Mouse (Mus musculus) heart, embryonic 11.5 days (tissue): Measurements from ENCODE around the gene Rnf185. TPM values are rescaled to one million over a fixed set of nuclear protein-coding genes. Genes with fewer than 3 reads are reported as not detected.
A peak's percentile ranks its signal among the peaks of the same experiment; 100 is the strongest.

Experiments used
- ATAC-seq: fragments of 200-750 bp; cut with Nextera tagmentation; replicated peaks from 2 replicates; pipeline ENCODE4 v1.8.0; 2017; ENCODE audit warnings: moderate library complexity; ENCODE audit not compliant: insufficient number of reproducible peaks, low FRiP score, low TSS enrichment
- H3K27ac ChIP-seq: fragments of 300-500 bp; sonication (generic); 2 replicates; pipeline ENCODE4 v1.5.1; 2014; ENCODE audit warnings: mild to moderate bottlenecking, low read depth, low read length
- H3K27me3 ChIP-seq: fragments of 300-500 bp; sonication (generic); 2 replicates; pipeline ENCODE4 v1.6.1; 2014; ENCODE audit warnings: mild to moderate bottlenecking, low read length, mixed read lengths; ENCODE audit not compliant: control insufficient read depth, insufficient read depth
- H3K36me3 ChIP-seq: fragments of 300-500 bp; sonication (generic); 2 replicates; pipeline ENCODE4 v1.6.1; 2014; ENCODE audit warnings: mild to moderate bottlenecking, low read length, moderate library complexity, mixed read lengths; ENCODE audit not compliant: control insufficient read depth, insufficient read depth
- H3K4me1 ChIP-seq: fragments of 300-500 bp; sonication (generic); 2 replicates; pipeline ENCODE4 v1.6.1; 2014; ENCODE audit warnings: low read length; ENCODE audit not compliant: control insufficient read depth, insufficient read depth
- H3K4me2 ChIP-seq: fragments of 300-500 bp; sonication (generic); 2 replicates; pipeline ENCODE4 v1.6.1; 2014; ENCODE audit warnings: mild to moderate bottlenecking, moderate library complexity
- H3K4me3 ChIP-seq: fragments of 300-500 bp; sonication (generic); 2 replicates; pipeline ENCODE4 v1.5.1; 2014; ENCODE audit warnings: low read depth, low read length
- H3K9ac ChIP-seq: fragments of 300-500 bp; sonication (generic); 2 replicates; pipeline ENCODE4 v1.6.1; 2014; ENCODE audit warnings: mild to moderate bottlenecking, low read depth, low read length, moderate library complexity
- H3K9me3 ChIP-seq: fragments of 300-500 bp; sonication (generic); replicated peaks from 2 replicates; pipeline ENCODE4 v1.6.1; 2016; ENCODE audit warnings: low read length; ENCODE audit not compliant: control insufficient read depth
- WGBS: fragments of 180-500 bp; shearing (Covaris S2); extraction: QIAGEN DNeasy Blood & Tissue Kit; methylation state at CpG from one replicate; pipeline ENCODE4 v1.1.7; 2014; ENCODE audit not compliant: insufficient replicate concordance; 5-methylcytosine and 5-hydroxymethylcytosine counted together
- polyA plus RNA-seq: library from polyadenylated mRNA; unstranded; fragments of >200 nt; fragmentation: Nextera tagmentation; extraction: Ambion mirVana; gene quantifications from 2 replicates; pipeline ENCODE4 v1.2.1, GENCODE M21; 2014

The Rnf185 gene
- 27.5 and 31.4 TPM in 2 replicates for polyA plus RNA-seq

- H3K4me3 ChIP-seq, result peak within 1 kb of the TSS; percentile 85
- H3K4me1 ChIP-seq, result peaks cover 12% of the 10 kb centered on the region; the same call in 1 of the 2 replicates
- peak within 1 kb of the TSS; percentile 67 for H3K4me2 ChIP-seq
- peak; percentile 97 for ATAC-seq
- peak within 1 kb of the TSS; percentile 91 for H3K27ac ChIP-seq
- peak within 1 kb of the TSS; percentile 87 for H3K9ac ChIP-seq
- H3K27me3 ChIP-seq, result no peaks in the 10 kb centered on the region
- H3K9me3 ChIP-seq, result no peaks in the 10 kb centered on the region
- WGBS, result under 1% methylated on average over 45 of the region's 45 CpGs
- H3K36me3 ChIP-seq, result no peaks in the 10 kb centered on the region; the same call in 1 of the 2 replicates
Observed at GRCm38 (mm10) chr11:3452167-3452639, at the start of gene Rnf185. Rnf185 (minus strand) TSS chr11:3452363.

DNA sequence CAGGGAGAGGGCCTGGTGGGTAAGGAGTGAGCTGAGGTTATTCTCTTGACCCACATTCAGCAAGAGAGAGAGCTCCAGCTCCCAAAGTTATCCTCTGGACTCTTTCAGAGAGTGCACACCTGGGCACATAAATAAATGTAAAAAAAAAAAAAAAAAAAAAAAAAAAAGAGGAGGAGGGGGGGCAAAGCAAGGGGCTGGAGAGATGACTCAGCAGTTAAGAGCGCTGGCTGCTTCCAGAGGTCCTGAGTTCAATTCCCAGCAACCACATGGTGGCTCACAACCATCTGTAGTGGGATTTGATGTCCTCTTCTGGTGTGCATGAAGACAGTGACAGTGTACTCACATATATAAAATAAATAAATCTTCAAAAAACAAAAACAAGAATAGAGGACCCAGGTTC is 45.1 kb upstream of the Rnf185 start:
- H3K4me1 ChIP-seq, result peaks cover 3% of the 10 kb centered on the region; the same call in 1 of the 2 replicates
- no peak overlapping the region for H3K9ac ChIP-seq
- no peak overlapping the region for H3K27ac ChIP-seq
- ATAC-seq, result no peak
- no peak overlapping the region for H3K4me2 ChIP-seq
- 93% methylated on average over 1 of the region's 1 CpGs for WGBS
- H3K36me3 ChIP-seq, result no peaks in the 10 kb centered on the region
- peaks cover 4% of the 10 kb centered on the region for H3K27me3 ChIP-seq
- H3K9me3 ChIP-seq, result no peaks in the 10 kb centered on the region
- no peak overlapping the region for H3K4me3 ChIP-seq

- ATAC-seq, result no peak
- no peak overlapping the region for H3K9ac ChIP-seq
- H3K27me3 ChIP-seq, result no peaks in the 10 kb centered on the region; the same call in none of the 2 replicates
- no peaks in the 10 kb centered on the region for H3K9me3 ChIP-seq
- H3K4me2 ChIP-seq, result no peak overlapping the region
- no peaks in the 10 kb centered on the region for H3K36me3 ChIP-seq
- no peak overlapping the region for H3K27ac ChIP-seq
- H3K4me3 ChIP-seq, result no peak overlapping the region
- WGBS, result 60% methylated on average over 5 of the region's 5 CpGs
- peaks cover 3% of the 10 kb centered on the region; the same call in 1 of the 2 replicates for H3K4me1 ChIP-seq
Observed at GRCm38 (mm10) chr11:3496756-3497155, 44.6 kb upstream of the Rnf185 start.

DNA sequence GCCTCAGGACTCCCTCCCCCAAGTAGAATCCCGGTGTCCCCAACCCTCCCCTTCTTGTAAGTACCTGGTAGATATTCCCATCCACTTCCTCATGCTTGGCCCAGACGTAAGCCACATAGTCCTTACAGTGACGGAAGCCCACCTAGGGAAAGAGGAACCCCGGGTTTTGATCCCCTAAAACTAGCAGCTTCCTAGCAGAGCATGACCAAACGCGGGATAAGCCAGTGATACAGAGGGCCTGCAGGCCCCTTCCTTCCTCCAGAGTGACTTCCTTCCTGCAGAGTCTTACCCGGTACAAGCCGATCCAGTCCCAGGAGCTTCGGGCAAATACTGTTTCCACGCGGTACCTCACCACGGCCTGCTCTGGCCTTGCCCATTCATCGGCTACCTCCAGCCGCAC is 43.3 kb upstream of the Rnf185 start:
- no peak for ATAC-seq
- Histone ChIP-seq H3K27ac (no peak overlapping the region), H3K9ac (no peak overlapping the region), H3K9me3 (no peaks in the 10 kb centered on the region), H3K4me1 (peaks cover 3% of the 10 kb centered on the region; the same call in 1 of the 2 replicates), H3K4me3 (no peak overlapping the region), H3K4me2 (no peak overlapping the region), H3K27me3 (no peaks in the 10 kb centered on the region), H3K36me3 (no peaks in the 10 kb centered on the region)
- 78% methylated on average over 14 of the region's 14 CpGs for WGBS

GRCm38 (mm10) chr11:3494857-3495256 is 42.7 kb upstream of the Rnf185 start:
- Histone ChIP-seq H3K9ac (no peak overlapping the region), H3K9me3 (no peaks in the 10 kb centered on the region), H3K4me1 (peaks cover 3% of the 10 kb centered on the region; the same call in 1 of the 2 replicates), H3K4me2 (no peak overlapping the region), H3K27me3 (no peaks in the 10 kb centered on the region), H3K36me3 (no peaks in the 10 kb centered on the region), H3K27ac (no peak overlapping the region), H3K4me3 (no peak overlapping the region)
- ATAC-seq, result no peak
- 77% methylated on average over 17 of the region's 17 CpGs for WGBS

DNA sequence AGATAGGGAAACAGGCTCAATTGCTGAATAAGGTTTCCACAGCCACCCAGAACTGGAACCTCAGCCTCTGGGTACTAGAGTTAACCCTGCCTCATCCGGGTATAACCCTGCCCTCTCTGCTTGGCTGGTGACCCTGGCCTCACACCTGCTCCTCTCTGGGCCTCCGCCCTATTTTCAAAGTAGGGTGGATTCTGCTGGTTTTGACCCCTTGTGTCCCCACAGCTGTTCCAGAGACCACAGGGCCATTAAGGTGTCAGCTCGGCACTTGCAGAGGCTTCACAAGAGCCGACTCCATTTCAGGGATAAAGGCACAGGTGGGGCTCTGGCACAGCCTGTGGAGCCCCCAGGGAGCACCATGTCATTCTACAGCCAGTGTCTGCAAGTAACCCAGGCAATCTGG is 40.6 kb upstream of the Rnf185 start:
- 70% methylated on average over 4 of the region's 4 CpGs for WGBS
- Histone ChIP-seq H3K36me3 (no peaks in the 10 kb centered on the region), H3K4me3 (no peak overlapping the region), H3K9ac (no peak overlapping the region), H3K27ac (no peak overlapping the region), H3K9me3 (no peaks in the 10 kb centered on the region), H3K4me1 (peaks cover 3% of the 10 kb centered on the region; the same call in 1 of the 2 replicates), H3K27me3 (no peaks in the 10 kb centered on the region), H3K4me2 (no peak overlapping the region)
- no peak for ATAC-seq

DNA sequence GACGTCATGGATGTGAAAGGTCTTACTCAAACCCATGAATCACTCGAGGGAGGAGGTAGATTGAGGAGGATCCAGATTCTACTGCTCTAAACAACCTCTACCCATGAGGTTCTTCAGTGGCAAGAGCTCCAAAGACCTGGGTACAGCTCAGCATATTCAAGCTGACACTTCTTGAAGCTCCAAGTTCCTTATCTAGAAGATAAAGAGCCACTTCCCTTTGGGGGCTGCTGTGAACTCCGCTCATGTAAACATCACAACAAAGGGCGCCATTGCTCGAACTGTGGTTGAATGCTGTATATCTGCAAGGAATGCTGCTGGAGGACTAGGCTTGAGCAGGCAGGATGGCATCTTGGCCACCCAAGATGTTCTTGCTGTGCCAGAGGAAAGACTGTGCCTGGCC is 36.9 kb upstream of the Rnf185 start:
- Histone ChIP-seq H3K36me3 (no peaks in the 10 kb centered on the region), H3K9me3 (no peaks in the 10 kb centered on the region), H3K4me3 (no peak overlapping the region), H3K27me3 (no peaks in the 10 kb centered on the region), H3K27ac (no peak overlapping the region), H3K4me1 (no peaks in the 10 kb centered on the region), H3K9ac (no peak overlapping the region), H3K4me2 (no peak overlapping the region)
- ATAC-seq, result no peak
- WGBS, result 43% methylated on average over 5 of the region's 5 CpGs

DNA sequence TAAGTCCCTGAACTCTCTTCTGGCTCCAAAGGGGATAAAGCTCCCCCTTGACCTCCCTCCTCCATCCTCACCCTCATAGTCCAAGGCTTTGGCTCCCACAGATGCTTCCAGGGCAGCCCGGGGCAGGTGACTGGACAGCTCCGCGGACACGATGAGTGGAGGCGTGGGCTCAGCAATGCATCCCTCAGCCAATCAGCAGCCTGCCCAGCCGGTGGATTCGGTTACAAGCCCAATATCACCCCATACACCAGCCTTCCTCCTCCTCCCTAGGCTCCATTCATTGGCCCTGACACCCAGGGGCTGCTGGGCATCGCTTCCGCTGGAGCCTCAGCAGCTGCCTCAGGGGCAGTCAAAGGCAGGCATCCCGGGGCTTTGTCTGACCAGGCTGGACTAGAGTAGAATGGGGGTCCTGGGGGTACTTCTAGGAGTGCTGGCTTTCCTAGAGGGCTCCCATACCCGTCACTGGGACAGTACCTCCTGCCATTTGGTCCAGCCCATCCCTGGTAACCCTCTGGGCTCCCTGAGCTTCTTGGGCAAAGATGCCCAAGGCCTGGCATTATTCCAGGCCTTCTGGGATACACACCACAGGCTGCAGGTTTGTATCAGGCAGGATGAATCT is 35.9 kb upstream of the Rnf185 start, which contains the start of gene Pla2g3:
Gene Pla2g3 (plus strand): TSS at position 333 of the 619 bp plus-strand sequence.
- no peaks in the 10 kb centered on the region for H3K9me3 ChIP-seq
- no peak within 1 kb of the TSS for H3K4me3 ChIP-seq
- no peak within 1 kb of the TSS for H3K4me2 ChIP-seq
- H3K36me3 ChIP-seq, result no peaks in the 10 kb centered on the region
- 24% methylated on average over 11 of the region's 11 CpGs for WGBS
- no peak for ATAC-seq
- H3K27me3 ChIP-seq, result no peaks in the 10 kb centered on the region
- no peak within 1 kb of the TSS for H3K9ac ChIP-seq
- no peak within 1 kb of the TSS for H3K27ac ChIP-seq
- no peaks in the 10 kb centered on the region for H3K4me1 ChIP-seq

DNA sequence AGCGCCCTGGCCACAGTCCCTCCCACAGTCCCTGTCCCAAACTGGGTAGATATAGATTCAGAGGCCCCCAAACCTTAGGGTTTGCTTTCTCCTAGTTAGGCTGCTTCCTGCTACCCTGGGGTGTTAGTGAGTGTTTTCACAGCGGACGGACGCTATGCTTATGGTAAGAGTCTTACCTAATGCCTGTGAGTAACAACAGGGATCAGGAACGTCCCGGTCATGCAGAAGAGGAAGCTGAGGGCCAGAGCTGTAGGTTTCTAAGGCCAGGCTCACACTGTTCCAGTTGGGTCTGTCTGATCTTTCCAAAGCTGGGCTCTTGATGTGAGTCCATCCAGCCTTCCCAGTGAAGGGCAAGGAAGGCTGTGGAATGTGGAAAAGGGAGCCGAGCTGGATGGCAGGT is 34.2 kb upstream of the Rnf185 start:
- no peak overlapping the region for H3K9ac ChIP-seq
- H3K36me3 ChIP-seq, result no peaks in the 10 kb centered on the region
- WGBS, result 63% methylated on average over 7 of the region's 7 CpGs
- no peaks in the 10 kb centered on the region for H3K9me3 ChIP-seq
- ATAC-seq, result no peak
- H3K4me2 ChIP-seq, result no peak overlapping the region
- no peak overlapping the region for H3K27ac ChIP-seq
- H3K4me3 ChIP-seq, result no peak overlapping the region
- no peaks in the 10 kb centered on the region for H3K27me3 ChIP-seq
- no peaks in the 10 kb centered on the region for H3K4me1 ChIP-seq
